Mouse (Mus musculus) stomach, postnatal 0 days (tissue): Measurements from ENCODE around the gene Cd3g.

ENCODE experiments used
- CTCF ChIP-seq: IDR thresholded peaks from 2 replicates; pipeline ENCODE4 v1.5.1; 2016; ENCODE audit warnings: antibody characterized with exemption, low read depth, mild to moderate bottlenecking, moderate library complexity
- EP300 ChIP-seq: optimal IDR thresholded peaks from 2 replicates; pipeline ENCODE3; 2016; ENCODE audit warnings: antibody characterized with exemption

DNA sequence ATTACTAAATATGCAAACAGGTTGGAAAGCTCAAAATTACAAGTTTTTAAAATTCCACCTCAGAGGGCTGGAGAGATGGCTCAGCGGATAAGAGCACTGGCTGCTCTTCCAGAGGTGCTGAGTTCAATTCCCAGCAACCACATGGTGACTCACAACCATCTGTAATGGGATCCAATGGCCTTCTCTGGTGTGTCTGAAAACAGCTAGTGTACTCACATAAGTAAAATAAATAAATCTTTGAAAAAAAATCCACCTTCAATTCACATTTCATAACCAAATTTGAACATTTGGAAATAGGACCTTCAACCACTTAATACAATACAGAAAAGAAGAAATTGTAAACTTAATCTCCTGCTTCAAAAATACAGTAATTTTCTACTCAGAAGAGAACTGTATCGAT is 60.6 kb downstream of the Cd3g start:
- TF ChIP-seq CTCF = no peak
- no peak for TF ChIP-seq EP300
